Mouse (Mus musculus) kidney, adult 9 months (tissue): ENCODE measurements around the gene Ahcy.
"Not testable (repeated sequence)": the region's sequence is repeated elsewhere in the genome, so short reads cannot be mapped to it uniquely, and the experiment has no call there.

Experiments
- DNase-seq: peaks from one replicate; pipeline ENCODE4 v3.0.0; 2022

Gene Ahcy

DNA sequence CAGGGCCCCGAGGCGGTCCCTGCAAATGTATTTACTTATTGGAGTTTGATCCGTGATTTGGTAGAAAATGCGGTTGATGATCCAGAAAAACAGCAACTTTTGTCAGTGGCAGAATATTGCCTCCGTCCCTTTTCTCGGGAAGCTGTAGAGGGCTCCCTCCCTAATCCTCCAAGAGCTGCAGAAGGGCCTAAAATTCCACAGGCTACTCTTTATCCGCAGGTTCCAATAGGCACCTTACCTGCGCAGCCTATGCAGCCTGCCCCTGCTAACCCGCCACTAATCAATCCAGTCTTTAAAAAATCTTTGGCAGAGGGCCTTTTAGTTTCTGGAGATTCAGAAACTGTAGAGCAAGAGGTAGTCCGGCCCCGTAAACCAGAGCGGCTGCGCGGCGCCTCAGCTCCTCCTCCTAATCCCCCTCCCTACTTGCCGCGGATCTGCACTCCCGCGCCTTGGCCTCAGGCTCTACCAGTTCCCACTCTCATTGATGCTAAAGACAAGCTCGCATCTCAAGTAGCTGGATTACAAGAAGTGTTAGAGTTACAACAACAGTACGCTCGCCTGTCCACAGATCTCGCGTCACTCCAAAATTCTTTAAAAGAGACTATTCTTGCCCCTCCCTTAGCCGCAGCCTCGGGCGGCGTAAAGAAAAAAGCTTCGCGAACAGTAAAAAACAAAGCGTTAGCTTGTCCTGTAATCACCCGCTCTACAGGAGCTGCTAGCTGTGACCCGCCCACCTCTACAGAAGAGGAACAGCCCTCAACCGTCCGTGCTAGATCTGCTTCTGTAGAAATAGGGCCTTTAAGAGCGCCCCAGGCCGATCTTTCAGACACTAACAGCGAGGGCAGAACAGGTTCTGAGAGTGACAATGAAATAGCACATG is 55.3 kb downstream of the Ahcy start:
- DNase-seq: peak; percentile 54

DNA sequence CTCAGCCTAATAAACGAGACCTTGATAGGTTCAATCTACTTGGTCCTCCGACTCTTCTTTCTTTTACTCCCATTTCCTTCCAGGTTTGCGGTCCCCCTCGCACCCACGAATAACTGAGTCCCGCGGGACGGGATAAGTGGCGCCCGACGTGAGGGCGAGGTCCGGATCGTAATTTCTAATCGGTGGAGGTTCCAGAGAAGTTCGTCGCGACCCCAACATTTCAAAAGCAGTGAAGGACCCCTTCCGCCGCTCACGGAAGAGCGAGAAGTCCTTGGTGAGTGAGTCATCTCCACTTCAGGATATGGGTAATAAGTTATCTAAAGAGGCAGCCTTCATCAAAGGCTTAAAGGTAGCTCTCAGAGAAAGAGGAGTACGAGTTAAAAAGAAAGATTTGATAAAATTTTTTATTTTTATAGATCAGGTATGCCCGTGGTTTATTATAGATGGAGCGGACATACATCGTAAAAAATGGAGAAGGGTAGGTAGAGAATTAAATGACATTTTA is 56.0 kb downstream of the Ahcy start, which contains the start of gene Gm14226:
Gm14226 (plus strand) TSS at position 16 of the 505 bp plus-strand sequence.
- not testable (repeated sequence) for DNase-seq

DNA sequence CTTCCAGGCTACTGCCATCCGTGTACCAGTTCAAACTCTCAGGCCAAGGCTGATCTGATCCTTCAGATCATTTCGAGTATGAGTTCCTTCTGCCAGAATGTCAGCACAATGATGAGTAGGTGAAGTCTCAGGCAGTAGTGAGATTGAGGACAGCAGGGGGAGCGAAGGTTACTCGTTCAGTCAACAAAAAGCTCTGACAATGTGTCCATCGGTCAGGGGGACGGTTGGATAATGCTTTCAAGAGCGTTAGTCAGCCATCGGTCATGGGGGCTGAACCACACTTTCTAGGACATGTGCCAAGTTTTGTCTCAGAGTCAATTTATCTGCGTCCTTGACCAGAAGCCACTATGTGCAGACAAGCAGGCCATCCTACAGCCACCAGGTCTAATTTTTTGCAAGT is 57.5 kb downstream of the Ahcy start:
- DNase-seq: not testable (repeated sequence)

GRCm38 (mm10) chr2:155012991-155013390 is 61.3 kb downstream of the Ahcy start:
- no peak for DNase-seq

- DNase-seq: no peak
Observed at GRCm38 (mm10) chr2:155011086-155011656, 63.1 kb downstream of the Ahcy start.
